Mouse (Mus musculus): ENCODE data around the gene Lgals1.

GRCm38 (mm10) chr15:78914091-78914822 is 12.3 kb upstream of the Lgals1 start:
- TF ChIP-seq EP300 (IDR thresholded peaks at IDR 0.05; ENCODE audit: low read depth in 1 of 2, low read length in 2 of 2) = no peak
- no peak for TF ChIP-seq TCF12 (IDR thresholded peaks at IDR 0.05; ENCODE audit: low read depth, low read length)
- no peak for TF ChIP-seq CTCF (IDR thresholded peaks at IDR 0.05 in 2 of 3, conservative IDR thresholded peaks at IDR 0.05 in 1 of 3; ENCODE audit: control insufficient read depth in 1 of 3, insufficient read depth in 1 of 3, low read depth in 2 of 3, low read length in 3 of 3, poor library complexity in 1 of 3, severe bottlenecking in 1 of 3)

All from MEL (cell line).